Mouse (Mus musculus) cerebellum, adult 18-20 months (tissue): ENCODE results near the gene Camta1.
A peak's percentile ranks its signal among the peaks of the same experiment; 100 is the strongest.

Source experiments
- DNase-seq, 2 experiments: peaks; one replicate each; pipeline ENCODE4 v3.0.0; 2021

Gene Camta1

GRCm38 (mm10) chr4:151104147-151104546 is 757.5 kb downstream of the Camta1 start:
- DNase-seq, result no peak

GRCm38 (mm10) chr4:151103646-151104045 is 758.0 kb downstream of the Camta1 start:
- DNase-seq, result peak; percentile 54 to 59

GRCm38 (mm10) chr4:151097104-151097438 is 764.6 kb downstream of the Camta1 start:
- no peak for DNase-seq

GRCm38 (mm10) chr4:151096334-151097103 is 765.2 kb downstream of the Camta1 start:
- peak in 1 of 2 experiments; percentile 43 for DNase-seq

GRCm38 (mm10) chr4:151095207-151095606 is 766.5 kb downstream of the Camta1 start:
- DNase-seq, result peak; percentile 58 to 63

GRCm38 (mm10) chr4:151089270-151089669 is 772.4 kb downstream of the Camta1 start, which contains the start of gene Gm13090:
Gene Gm13090, plus strand, starts transcription at chr4:151089570.
- DNase-seq, result no peak

GRCm38 (mm10) chr4:151088819-151089218 is 772.9 kb downstream of the Camta1 start:
- DNase-seq, result peak; percentile 83 to 92

- no peak for DNase-seq
Observed at GRCm38 (mm10) chr4:151087358-151087757, 774.3 kb downstream of the Camta1 start.

- no peak for DNase-seq
Observed at GRCm38 (mm10) chr4:151083027-151083426, 778.6 kb downstream of the Camta1 start.

- no peak for DNase-seq
Observed at GRCm38 (mm10) chr4:151081977-151082376, 779.7 kb downstream of the Camta1 start.

GRCm38 (mm10) chr4:151081355-151081754 is 780.3 kb downstream of the Camta1 start:
- DNase-seq, result no peak

GRCm38 (mm10) chr4:151074817-151075216 is 786.9 kb downstream of the Camta1 start:
- no peak for DNase-seq

GRCm38 (mm10) chr4:151073108-151073744 is 788.5 kb downstream of the Camta1 start:
- peak; percentile 87 for DNase-seq

GRCm38 (mm10) chr4:151070962-151071361 is 790.7 kb downstream of the Camta1 start:
- DNase-seq, result no peak

GRCm38 (mm10) chr4:151068751-151069150 is 792.9 kb downstream of the Camta1 start:
- no peak for DNase-seq

- no peak for DNase-seq
Observed at GRCm38 (mm10) chr4:151059566-151059965, 802.1 kb downstream of the Camta1 start.

- DNase-seq, result no peak
Observed at GRCm38 (mm10) chr4:151058634-151059033, 803.0 kb downstream of the Camta1 start.

- DNase-seq, result peak; percentile 99 to 100
Observed at GRCm38 (mm10) chr4:151057347-151058321, 804.0 kb downstream of the Camta1 start, which contains the start of gene Vamp3. Gene Vamp3, minus strand, starts transcription at chr4:151057963.

GRCm38 (mm10) chr4:151051162-151051561 is 810.5 kb downstream of the Camta1 start:
- no peak for DNase-seq

- no peak for DNase-seq
Observed at GRCm38 (mm10) chr4:151046524-151046923, 815.2 kb downstream of the Camta1 start.

- peak in 1 of 2 experiments; percentile 54 for DNase-seq
Observed at GRCm38 (mm10) chr4:151044944-151045570, 816.6 kb downstream of the Camta1 start.
